Mouse (Mus musculus): ENCODE results near the gene Sycp1.

Sycp1 gene

DNA sequence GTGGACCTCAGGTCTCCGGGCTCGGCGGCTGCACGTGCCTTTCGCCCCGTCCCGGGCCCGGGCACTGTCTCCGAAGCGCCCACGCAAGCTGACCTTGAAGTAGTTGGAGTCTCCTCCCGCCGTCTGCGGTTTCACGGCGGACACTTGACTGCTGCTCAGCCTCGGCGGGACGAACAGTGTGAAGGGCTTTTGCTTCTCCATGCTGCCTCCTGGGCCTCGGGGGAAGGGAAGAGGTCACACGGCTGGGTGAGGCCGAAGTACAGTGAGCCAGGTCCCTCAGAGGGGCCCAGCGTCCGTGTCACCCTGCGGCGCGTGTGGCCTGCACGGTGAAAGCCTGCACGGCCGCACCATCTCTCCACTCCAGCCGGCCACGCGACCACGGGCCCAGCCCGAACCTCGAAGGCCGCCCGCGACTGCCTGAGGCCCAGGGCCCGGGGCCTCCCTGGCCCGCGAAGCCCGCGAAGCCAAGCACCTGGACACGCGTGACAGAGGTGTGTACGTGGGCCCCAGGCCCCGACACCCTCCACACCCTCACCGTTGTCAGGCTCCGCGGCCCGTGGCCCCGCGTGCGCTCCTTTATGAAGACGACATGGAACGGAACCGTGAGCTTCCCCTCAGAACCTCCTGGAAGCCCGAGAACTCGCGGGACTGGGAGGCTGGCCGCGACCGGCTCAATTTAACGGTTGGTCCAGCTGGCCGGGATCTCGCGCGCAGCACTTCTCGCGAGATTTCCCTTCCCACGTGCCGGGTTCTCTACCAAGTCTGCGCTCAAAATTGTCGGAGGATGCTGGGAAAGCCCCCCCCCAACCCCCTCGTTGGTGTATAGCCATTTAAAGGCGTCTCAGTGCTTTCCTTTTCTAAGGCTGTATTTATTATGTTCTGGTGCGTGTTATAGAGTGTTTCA lies at the start of gene Sycp1:
Gene Sycp1 (minus strand): TSS at position 650 of the 904 bp plus-strand sequence.
- no peak for DNase-seq (ENCODE audit: low spot score)

DNA sequence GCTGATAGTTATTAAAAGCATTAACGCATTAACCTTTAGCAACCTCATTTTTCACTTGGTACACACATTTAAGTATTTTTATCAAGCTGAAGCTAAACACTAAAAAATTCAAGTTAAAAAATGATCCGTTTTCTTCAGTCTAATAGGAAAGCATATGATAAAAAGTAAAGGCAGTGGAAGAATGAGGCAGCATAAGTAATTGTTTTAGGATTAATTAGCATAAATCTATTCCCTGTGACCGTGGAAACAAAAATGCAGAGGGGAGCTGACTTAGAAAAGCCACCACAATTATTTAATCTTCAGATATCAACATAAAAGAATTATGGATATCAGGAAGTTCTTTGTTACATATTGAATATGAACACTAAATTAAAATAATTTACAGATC lies 44.4 kb upstream of the Sycp1 start:
- DNase-seq (ENCODE audit: low spot score): no peak

DNA sequence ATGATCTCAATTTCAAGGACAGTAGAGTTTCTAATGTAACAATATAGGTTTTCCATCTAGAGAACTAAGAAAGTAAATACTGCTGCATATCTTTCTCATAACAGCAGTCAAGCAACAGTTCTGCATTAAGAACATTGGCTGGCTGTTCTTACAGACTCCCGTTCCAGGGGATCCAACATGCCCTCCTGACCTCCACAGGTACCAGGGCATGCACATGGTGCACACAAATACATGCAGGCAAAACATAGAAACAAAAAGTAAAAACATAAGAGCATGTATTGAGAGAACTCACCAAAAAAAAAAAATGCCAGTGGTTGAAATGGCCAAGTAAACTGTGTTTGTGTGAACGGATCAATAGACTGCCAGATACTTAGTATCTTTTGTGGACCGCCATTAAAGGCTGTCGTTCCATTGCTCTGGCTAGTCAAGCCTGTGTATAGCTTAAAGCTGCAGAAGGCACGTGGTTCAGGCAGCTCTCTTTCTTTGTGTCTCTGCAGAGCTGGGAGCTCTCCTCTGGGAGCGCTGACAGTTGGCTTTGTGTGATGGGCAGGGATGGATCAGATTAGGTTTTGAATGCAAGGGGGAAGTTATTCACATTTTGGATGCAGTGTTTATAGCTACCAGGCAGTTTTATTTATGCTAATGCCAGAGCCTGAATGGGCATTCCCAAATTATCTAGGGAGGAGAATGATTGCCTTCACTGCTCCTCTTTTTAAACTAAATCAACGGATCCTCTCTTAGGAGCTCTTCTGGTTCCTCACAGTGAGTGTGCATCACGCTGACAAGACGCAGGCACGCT lies 43.8 kb upstream of the Sycp1 start:
- no peak for DNase-seq (ENCODE audit: low spot score)

DNA sequence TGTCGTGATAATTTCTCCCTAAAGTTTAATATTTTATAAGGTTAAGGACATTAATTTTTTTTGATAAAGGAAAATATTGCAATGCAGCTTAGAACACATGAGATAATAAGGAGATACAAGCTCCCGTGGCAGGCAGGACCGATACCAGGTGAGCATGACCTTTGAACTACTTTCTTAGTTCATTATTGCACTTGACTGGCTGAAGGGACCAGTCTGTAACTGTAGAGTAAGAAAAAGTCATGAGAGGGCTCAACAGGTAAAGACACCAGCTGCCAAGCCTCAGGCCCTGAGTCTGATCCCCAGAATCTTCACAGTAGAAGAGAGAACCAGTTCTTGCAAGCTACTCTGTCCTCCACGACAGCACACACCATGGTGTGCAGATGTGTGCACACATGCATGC lies 41.0 kb upstream of the Sycp1 start:
- no peak for DNase-seq (ENCODE audit: low spot score)

DNA sequence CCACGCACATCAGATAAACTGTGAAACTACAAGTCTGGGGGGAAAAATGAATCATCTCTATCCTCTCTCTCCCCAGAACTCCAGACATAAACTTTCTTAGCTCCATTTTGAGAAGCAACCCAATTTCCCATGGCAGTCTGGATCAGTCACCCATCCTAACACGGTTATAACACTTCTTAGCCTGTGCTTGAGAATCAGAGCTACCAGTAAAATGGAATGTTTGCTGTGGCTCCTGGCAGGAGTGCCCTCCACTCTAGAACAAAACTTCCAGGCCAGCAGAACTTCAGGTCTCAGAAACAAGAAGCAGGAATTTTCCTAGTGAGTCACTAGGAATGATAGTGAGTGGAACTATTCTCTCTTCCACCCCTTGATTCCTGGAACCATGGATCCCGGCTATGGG lies 34.6 kb upstream of the Sycp1 start:
- DNase-seq (ENCODE audit: low spot score): no peak

DNA sequence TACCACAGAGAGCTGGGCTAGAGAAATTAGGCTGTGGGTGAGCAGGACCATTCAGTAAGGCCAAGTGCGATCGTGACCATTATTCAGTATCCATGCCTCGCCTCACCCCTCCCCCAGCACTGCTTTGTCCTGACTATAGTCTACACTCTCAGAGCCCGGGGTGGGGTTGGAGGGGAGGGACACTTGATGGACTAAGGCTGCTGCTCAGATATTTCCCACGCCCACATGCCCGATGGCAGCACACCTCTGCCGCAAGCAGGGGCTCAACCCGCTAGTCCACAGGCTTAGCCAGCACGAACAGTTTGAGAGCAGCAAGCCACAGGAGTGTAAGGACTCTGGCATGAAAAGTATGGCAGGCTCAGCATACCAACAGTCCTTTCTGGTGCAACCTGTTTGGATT lies 34.2 kb upstream of the Sycp1 start:
- DNase-seq (ENCODE audit: low spot score): no peak

DNA sequence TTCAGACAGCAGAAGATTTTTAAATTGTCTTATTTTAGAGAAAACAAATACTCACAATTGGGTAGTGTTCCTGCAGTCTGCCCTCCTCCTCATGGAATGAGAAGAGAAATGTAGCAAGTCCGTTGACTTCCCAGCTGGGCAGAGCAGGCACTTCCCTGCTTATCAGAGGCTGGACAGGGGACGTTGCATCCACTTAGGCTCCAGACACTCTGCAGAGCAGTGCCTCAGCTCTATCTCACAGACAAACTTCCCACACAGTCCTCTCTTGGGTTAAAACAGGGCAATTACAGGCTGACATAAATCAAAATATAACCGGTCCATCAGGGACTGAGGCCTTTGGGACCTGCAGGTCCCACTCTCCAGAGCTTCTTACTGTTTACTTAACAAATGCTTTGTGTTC lies 28.1 kb upstream of the Sycp1 start, which contains the start of gene Nr1h5:
Gene Nr1h5 (minus strand): TSS at position 101 of the 400 bp plus-strand sequence.
- no peak for DNase-seq (ENCODE audit: low spot score)

DNA sequence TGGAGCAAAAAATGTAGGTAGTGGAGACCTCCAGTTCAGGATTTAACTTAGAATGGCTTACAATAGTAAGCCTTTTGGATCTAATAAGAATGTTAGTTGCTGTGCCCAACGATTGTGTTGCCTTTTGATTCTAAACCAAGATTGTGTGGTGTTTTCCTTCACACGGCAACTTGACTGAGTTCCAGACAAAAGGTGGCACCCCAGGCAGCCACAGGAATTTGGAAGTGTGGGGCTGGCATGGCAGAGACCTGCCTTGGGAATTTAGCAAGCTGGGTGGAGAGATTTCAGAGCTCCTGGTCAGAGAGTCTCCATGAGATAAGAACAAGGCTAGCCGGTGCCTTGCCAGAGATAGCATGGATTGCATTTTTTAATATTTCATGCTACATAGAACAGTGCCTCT lies 19.7 kb upstream of the Sycp1 start:
- DNase-seq (ENCODE audit: low spot score): no peak

DNA sequence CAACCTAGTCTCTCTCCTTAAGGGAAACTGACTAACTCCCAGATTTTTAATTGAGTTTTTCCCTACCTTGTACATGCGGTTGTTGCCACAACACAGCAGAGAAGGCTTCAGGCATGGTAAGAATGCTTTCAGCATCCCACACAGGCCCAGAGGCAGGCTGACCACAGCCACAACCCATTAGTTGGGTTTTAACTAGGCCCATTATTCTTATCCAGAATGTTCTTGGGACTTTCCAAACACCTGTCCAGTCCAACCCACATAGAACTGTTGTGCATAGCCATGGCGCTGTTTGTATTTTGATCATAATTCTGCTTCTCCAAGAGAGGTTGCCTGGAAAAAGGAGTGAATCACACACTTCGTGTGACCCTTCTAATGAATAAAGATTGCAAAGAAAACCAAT lies 19.2 kb upstream of the Sycp1 start:
- no peak for DNase-seq (ENCODE audit: low spot score)

DNA sequence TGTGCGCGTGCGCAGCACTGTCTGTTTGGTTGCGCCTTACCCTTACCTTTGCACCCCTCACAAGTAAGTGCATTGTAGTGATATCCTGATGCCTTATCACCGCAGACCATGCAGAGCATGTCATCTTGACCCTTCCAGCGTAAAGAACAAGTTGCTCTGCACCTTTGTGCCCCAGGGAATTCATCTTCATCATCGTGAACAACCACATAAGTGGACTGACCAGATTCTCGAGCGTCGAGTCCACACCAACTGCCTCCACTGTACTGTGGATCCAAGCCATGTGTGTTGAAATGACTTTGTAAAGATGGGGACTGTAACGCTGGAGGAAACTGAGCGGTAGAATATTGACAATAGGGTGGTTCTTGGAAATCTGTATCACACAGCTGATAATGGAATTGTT lies 18.6 kb upstream of the Sycp1 start:
- DNase-seq (ENCODE audit: low spot score): no peak

DNA sequence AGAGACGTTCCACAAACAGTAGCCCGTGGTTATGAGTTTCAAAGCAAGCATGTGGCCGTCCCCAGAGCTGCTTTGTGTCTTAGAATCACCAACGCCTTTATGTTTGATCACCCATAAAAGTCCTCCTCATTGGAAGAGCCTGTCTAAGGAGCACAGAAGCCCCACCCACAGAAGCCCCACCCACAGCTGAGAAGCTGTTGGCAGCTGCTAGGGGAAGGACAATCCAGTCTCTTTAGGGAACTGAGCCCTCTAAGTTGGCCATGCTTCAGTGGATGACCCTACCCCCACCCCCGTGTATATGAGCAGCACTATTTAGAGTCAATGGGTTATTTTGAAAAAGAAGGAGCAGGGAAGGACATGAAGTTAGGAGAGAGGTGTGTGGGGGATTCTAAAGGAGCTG lies 11.0 kb upstream of the Sycp1 start:
- no peak for DNase-seq (ENCODE audit: low spot score)

DNA sequence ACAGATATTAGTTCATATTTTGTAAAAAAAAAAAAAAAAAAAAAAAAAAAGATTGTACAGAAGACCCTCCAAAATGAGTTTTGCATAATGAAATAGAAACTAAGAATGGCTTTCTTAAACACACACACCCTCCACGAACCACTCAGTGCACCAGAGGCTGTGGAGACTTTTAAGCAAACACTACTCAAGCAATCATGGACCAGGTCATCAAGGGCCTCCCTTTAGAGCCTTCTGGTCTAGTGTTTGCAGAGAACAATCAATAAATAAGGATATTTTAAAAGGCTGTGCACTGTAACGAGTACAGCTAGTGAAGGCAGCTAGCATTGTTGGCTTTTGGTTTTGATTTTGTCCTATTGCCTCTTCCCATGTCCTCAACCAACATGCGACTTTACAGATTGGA lies 10.4 kb upstream of the Sycp1 start:
- DNase-seq (ENCODE audit: low spot score): no peak

DNA sequence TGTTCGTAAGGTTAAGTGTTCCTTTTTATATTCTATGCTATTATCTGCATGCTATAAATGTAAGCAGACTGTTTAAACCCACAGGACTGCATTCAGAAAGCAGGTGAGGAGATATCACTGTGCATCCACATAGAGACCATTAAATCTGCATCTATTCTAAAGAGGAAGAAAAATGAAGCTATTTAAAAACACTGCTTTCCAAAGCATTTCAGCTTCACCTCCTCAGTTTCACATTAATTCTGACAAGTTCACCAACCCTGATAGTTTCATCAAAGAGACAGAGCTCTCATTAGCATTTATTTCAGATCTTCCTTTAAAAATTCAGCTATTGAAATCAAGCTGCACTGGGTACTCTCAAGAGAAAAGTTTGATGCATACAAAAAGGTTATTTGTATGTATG lies 2.2 kb upstream of the Sycp1 start:
- DNase-seq (ENCODE audit: low spot score): no peak

DNA sequence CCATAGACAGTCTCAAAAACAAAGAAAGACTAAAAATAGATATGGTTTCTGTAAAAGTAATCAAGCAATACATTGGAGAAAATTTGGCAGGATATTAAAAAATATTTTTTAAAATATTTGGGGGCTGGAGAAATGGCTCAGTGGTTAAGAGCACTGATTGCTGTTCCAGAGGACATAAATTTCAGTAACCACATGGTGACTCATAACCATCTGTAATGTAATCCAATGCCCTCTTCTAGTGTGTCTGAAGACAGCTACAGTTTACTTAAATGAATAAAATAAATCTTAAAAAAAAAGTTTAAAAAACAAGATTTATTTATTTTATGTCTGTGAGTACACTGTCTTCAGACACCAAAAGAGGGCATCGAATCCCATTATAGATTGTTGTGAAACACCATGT lies 36.8 kb downstream of the Sycp1 start:
- DNase-seq (ENCODE audit: low spot score): no peak

DNA sequence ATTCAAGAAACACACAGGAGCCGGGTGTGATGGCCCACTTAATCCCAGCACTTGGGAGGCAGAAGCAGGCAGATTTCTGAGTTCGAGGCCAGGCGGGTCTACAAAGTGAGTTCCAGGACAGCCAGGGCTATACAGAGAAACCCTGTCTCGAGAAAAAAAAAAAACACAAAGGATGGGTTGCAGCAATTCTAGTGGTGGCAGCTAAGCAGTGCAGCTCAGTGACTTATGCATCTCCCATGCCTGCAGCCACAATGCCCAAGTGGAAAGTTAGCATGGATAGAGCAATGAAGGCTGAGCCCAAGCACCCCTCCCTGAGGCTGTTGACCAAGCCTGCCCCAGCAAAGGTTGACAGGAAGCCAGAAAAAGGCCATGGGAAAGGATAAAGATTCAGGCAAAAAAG lies 55.4 kb downstream of the Sycp1 start:
- DNase-seq (ENCODE audit: low spot score): no peak

DNA sequence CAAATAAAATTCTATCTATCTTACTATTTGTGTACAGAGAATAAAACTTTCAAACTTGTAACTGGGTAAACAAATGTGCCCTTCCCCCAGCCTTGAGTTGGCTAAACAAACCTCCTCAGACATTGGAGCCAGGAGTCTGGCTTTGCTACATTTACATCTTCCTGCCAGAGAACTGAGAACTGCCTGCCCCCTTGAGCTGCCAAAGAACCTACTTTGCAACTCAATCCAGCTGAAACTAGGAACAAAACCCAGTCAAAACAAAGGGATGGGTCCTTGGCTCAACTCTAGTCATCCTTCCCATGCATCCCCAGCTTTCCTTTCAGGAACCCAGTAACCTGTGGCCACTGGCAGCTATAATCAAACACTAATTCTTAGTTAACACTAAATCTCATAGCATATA lies 87.2 kb downstream of the Sycp1 start:
- no peak for DNase-seq (ENCODE audit: low spot score)

DNA sequence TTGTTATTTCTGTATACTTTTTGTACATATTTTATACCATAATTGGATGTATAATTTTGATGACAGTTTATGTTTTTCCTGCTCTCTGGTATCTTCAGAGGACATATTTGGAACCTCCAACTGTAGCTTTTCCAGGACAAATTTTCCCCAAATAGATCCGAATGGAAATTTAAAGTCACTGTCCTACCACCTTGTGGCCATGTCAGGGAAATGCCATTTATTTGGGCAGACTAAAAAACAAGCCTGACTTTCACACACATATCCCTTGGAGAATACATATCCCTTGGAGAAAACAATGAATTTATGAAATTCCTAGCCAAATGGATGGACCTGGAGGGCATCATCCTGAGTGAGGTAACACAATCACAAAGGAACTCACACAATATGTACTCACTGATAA lies 93.5 kb downstream of the Sycp1 start:
- DNase-seq (ENCODE audit: low spot score): no peak

DNA sequence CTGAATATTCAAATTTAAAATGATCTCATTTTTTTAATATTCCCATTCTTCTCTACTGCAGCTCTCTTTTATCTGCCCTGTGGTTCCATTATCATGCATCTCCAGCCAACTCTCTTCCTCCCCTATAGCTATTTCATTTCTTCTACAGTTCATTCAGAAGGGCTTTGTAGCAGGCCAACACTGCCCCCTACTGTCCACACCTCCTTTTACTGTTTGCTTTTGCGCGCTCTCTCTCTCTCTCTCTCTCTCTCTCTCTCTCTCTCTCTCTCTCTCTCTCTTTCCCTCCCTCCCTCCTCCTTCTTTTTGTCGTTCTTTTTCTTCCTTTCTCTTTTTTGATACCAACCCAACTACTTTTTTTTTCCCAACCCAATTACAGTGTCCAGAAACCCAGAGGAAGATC lies 132.0 kb downstream of the Sycp1 start:
- peak; percentile 86 for DNase-seq (ENCODE audit: low spot score)

DNA sequence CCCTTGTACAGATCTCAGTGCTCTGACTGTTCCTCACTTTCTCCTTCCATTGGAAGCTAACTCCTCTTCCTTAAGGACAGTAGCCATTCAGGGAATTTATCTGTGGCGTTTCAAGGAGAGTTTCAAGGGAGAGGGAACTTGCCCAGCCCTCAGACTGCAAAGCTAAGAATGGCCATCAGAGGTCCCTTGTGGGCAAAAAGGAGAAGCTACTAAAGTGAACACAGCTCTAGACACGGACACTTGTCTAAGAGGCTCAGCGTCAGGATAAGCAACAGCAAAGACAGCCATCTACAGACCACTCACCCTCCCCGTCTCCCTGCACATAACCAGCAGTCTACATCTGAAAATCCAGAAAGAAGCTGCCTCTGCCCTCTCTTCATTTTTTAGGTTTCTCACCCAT lies 148.5 kb downstream of the Sycp1 start:
- DNase-seq (ENCODE audit: low spot score): no peak

DNA sequence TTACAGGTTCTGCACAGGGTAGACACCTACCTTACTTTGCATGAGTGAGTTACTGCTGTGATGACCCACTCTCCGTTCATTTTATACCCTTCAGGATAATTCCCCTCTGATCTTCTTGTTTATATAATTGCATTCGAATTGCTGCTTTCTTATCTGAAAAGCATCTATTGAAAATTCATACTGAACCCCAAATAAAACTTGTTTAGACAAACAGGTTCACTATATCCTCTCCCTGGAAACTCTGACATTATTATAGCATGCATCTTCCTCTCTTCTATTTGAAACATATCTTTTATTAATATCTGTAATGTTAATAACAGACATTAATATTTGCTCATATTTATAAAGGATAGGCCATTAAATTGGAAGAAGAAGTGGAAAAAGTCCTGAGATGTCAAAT lies 153.3 kb downstream of the Sycp1 start, which contains the start of gene Tshb:
Gene Tshb (minus strand): TSS at position 101 of the 400 bp plus-strand sequence.
- DNase-seq (ENCODE audit: low spot score): no peak

DNA sequence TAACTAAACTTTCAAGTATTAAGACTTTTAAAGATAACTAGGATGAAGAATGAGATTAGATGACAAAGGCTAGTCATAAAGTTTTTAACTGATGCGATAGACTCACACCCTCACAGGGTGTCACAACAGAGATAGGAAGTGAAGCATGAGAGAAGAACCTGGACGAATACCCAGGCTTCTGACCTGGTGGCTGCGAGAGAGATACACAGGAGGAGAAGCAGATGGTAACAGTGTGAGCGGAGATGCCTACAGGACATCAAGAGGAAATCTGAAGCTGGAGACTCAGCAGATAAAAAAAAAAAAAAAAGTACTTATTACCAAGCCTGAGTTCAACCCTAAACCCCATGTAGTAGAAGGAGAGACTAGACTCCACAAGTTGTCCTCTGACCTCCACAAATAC lies 162.9 kb downstream of the Sycp1 start:
- DNase-seq (ENCODE audit: low spot score): no peak
